ENCODE assay signal across 13 mouse cellular contexts in the genomic region with DNA sequence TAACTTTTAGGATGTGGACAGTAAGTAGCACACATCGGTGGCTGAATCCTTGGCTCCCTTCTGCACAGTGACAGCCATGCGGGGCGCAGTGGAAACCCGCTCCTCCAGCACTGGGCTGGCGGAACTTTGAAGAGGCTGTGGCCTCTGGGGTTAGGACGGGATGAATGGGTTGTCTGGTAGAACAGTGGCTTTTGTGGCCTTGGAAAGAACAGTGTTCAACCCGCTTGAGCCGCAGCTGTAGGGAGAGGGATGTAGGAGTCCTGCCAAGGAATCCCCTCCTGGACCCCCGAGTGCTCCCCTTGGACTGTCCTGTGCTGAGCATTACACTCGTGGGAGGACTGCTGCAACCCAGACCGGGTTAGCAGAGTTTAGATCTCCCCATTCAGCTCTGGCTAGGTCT. TPM values are rescaled to one million over a fixed set of nuclear protein-coding genes. Genes with fewer than 3 reads are reported as not detected.
A peak's percentile ranks its signal among the peaks of the same experiment; 100 is the strongest.
DNase-seq lines count a peak whose midpoint lies in the region; ATAC-seq lines count a peak whose summit lies in the region.
"Had no signal": no experiment of that assay in that cellular context is flagged by ENCODE, and none has a peak within 500 bp of the region (broad histone marks: within the 10 kb centered on the region; RNA-seq: fewer than 3 reads in every experiment).

No protein-coding gene starts in this region.

- peak overlapping the region; percentile 57; the same call in 1 of the 2 replicates for H3K4me3 ChIP-seq in heart, embryonic 15.5 days
- H3K4me3 ChIP-seq in hindbrain, embryonic 13.5 days: peak overlapping the region; percentile 45
- H3K4me3 ChIP-seq in neural tube, embryonic 11.5 days (ENCODE audit: low read depth, low read length): peak overlapping the region; percentile 48

- H3K4me2 ChIP-seq in heart, embryonic 15.5 days: no peak overlapping the region
- H3K4me2 ChIP-seq in hindbrain, embryonic 13.5 days: peak overlapping the region; percentile 57
- H3K4me2 ChIP-seq in neural tube, embryonic 11.5 days (ENCODE audit: low read depth): peak overlapping the region; percentile 75

- H3K9me3 ChIP-seq in heart, embryonic 15.5 days (replicated peaks): no peaks in the 10 kb centered on the region
- no peaks in the 10 kb centered on the region for H3K9me3 ChIP-seq in hindbrain, embryonic 13.5 days
- H3K9me3 ChIP-seq in neural tube, embryonic 11.5 days (ENCODE audit: control insufficient read depth, low read length): no peaks in the 10 kb centered on the region
- H3K9me3 ChIP-seq: heart, embryonic 12.5 days; lung, embryonic 15.5 days; stomach, embryonic 15.5 days had no signal

- intact Hi-C loops in heart, postnatal 14 days (cut with DNase I): loop anchor here (2.0 to 5.0 kb wide), 2 partner anchors 13 to 548 kb away; partner anchors contain the start of gene Sp4

- DNase-seq in heart, postnatal 14 days: no peak
- peak; percentile 65 for DNase-seq in embryo, embryonic 9.5 days (ENCODE audit: extremely low spot score)
- DNase-seq in neural tube, embryonic 11.5 days (ENCODE audit: low spot score): peak; percentile 61
- DNase-seq in left cerebral cortex, adult 11 months (ENCODE audit: low spot score): no peak
- no peak for DNase-seq in urinary bladder, adult 2 months (ENCODE audit: low spot score)
- DNase-seq in cerebellum, adult 8-10 months: no peak
- DNase-seq: adrenal gland, postnatal 25 days had no signal

- H3K27me3 ChIP-seq in heart, embryonic 15.5 days: peaks cover 90% of the 10 kb centered on the region
- peaks cover 85% of the 10 kb centered on the region for H3K27me3 ChIP-seq in hindbrain, embryonic 13.5 days
- H3K27me3 ChIP-seq in neural tube, embryonic 11.5 days (ENCODE audit: control insufficient read depth, insufficient read depth, low read length): peaks cover 77% of the 10 kb centered on the region

- H3K27ac ChIP-seq in heart, embryonic 15.5 days: no peak overlapping the region
- no peak overlapping the region; the same call in 1 of the 2 replicates for H3K27ac ChIP-seq in hindbrain, embryonic 13.5 days
- 0 out of 2 replicates have a peak overlapping the region, but pooled peaks have one; percentile 42 for H3K27ac ChIP-seq in neural tube, embryonic 11.5 days (ENCODE audit: low read depth, low read length)
- H3K27ac ChIP-seq: lung, embryonic 15.5 days; stomach, embryonic 15.5 days had no signal

- WGBS in heart, embryonic 15.5 days: 1% methylated on average over 11 of the region's 11 CpGs
- WGBS in hindbrain, embryonic 13.5 days: 0% methylated on average over 11 of the region's 11 CpGs
- WGBS in neural tube, embryonic 11.5 days: under 1% methylated on average over 11 of the region's 11 CpGs

- no peak for ATAC-seq in heart, embryonic 15.5 days (replicated peaks; ENCODE audit: insufficient number of reproducible peaks, insufficient read depth, low FRiP score, low read depth)
- ATAC-seq in hindbrain, embryonic 13.5 days (ENCODE audit: low FRiP score): 0 out of 2 replicates have a peak, but pooled peaks have one; percentile 18
- ATAC-seq in neural tube, embryonic 11.5 days (ENCODE audit: insufficient read depth, low FRiP score, low TSS enrichment): no peak; the same call in 1 of the 2 replicates

- no peaks in the 10 kb centered on the region for H3K36me3 ChIP-seq in heart, embryonic 15.5 days
- H3K36me3 ChIP-seq in hindbrain, embryonic 13.5 days: no peaks in the 10 kb centered on the region
- H3K36me3 ChIP-seq in neural tube, embryonic 11.5 days (ENCODE audit: control insufficient read depth, insufficient read depth, low read length): no peaks in the 10 kb centered on the region
- H3K36me3 ChIP-seq: heart, embryonic 12.5 days; lung, embryonic 15.5 days; stomach, embryonic 15.5 days had no signal

- H3K4me1 ChIP-seq in heart, embryonic 15.5 days (replicated peaks): peaks cover 41% of the 10 kb centered on the region
- H3K4me1 ChIP-seq in hindbrain, embryonic 13.5 days (replicated peaks): peaks cover 32% of the 10 kb centered on the region
- 0 out of 2 replicates have a peak, but pooled peaks cover 2% of the 10 kb centered on the region for H3K4me1 ChIP-seq in neural tube, embryonic 11.5 days (ENCODE audit: control insufficient read depth, insufficient read depth, low read length)

- no peak overlapping the region for H3K9ac ChIP-seq in heart, embryonic 15.5 days
- peak overlapping the region; percentile 67; the same call in 1 of the 2 replicates for H3K9ac ChIP-seq in hindbrain, embryonic 13.5 days
- H3K9ac ChIP-seq in neural tube, embryonic 11.5 days (ENCODE audit: low read length): peak overlapping the region; percentile 59
- H3K9ac ChIP-seq: heart, embryonic 12.5 days; lung, embryonic 15.5 days; stomach, embryonic 15.5 days had no signal

RNA-seq across cellular contexts. Expression of gene Sp8, which starts 3.9 kb away (rescaled TPM):
- not detected in 2 replicates for polyA plus RNA-seq in heart, embryonic 15.5 days (2015; fragmentation: Nextera tagmentation; extraction: Ambion mirVana)
- not detected for total RNA-seq in heart, postnatal 14 days (2021)
- polyA plus RNA-seq in hindbrain, embryonic 13.5 days (2015; fragmentation: Nextera tagmentation; extraction: Ambion mirVana): 3.8 and 5.9 TPM in 2 replicates
- 9.4 and 9.8 TPM in 2 replicates for polyA plus RNA-seq in neural tube, embryonic 11.5 days (2014; fragmentation: Nextera tagmentation; extraction: Ambion mirVana)
- 0.04 TPM in 2 replicates for polyA plus RNA-seq in urinary bladder, adult 2 months (2012; rRNA removed)
- total RNA-seq: adrenal gland, postnatal 25 days; common myeloid progenitor, adult 5-6 weeks had no signal
- polyA plus RNA-seq: lung, embryonic 15.5 days; stomach, embryonic 15.5 days had no signal

Comparison
In these comparisons a context has a peak if more than half of its experiments do, and no peak if none do; other contexts are left out.
1. DNase-seq: peak in embryo, embryonic 9.5 days (single experiment) and neural tube, embryonic 11.5 days (single experiment); none in heart, postnatal 14 days (0 of 2), left cerebral cortex, adult 11 months (single experiment), urinary bladder, adult 2 months (single experiment) and cerebellum, adult 8-10 months (single experiment).
2. Peak in every context shown above with its lines, with median percentiles within 50 percentile points of each other: H3K4me3 ChIP-seq.